10 mouse cellular contexts compared by ENCODE assay signal in genomic region chr13:32662041-32662440, GRCm38 (mm10).
DNase-seq lines count a peak whose midpoint lies in the region; ATAC-seq and TF ChIP-seq lines count a peak whose summit lies in the region.
"Had no signal": no experiment of that assay in that cellular context is flagged by ENCODE, and none has a peak within 500 bp of the region (broad histone marks: within the 10 kb centered on the region; RNA-seq: fewer than 3 reads in every experiment).

No protein-coding gene starts in this region.

- WGBS in heart, adult 2 months: 68% methylated on average over 3 of the region's 3 CpGs
- 73% methylated on average over 3 of the region's 3 CpGs for WGBS in thymus, adult 2 months
- WGBS in embryonic facial prominence, embryonic 14.5 days: 64% methylated on average over 3 of the region's 3 CpGs
- WGBS in forebrain, embryonic 13.5 days: 83% methylated on average over 3 of the region's 3 CpGs
- 83% methylated on average over 3 of the region's 3 CpGs for WGBS in hindbrain, embryonic 13.5 days

- no peaks in the 10 kb centered on the region for H3K79me2 ChIP-seq in heart, adult 2 months (replicated peaks; ENCODE audit: control insufficient read depth, insufficient read depth, low read length)

- no peaks in the 10 kb centered on the region for H3K27me3 ChIP-seq in heart, adult 2 months (ENCODE audit: control insufficient read depth, insufficient read depth, low read length)
- H3K27me3 ChIP-seq in thymus, adult 2 months (ENCODE audit: control insufficient read depth, insufficient read depth, low read length): no peaks in the 10 kb centered on the region
- no peaks in the 10 kb centered on the region for H3K27me3 ChIP-seq in embryonic facial prominence, embryonic 14.5 days (replicated peaks; ENCODE audit: control insufficient read depth, insufficient read depth, low read length)
- H3K27me3 ChIP-seq in forebrain, embryonic 13.5 days: no peaks in the 10 kb centered on the region
- H3K27me3 ChIP-seq in hindbrain, embryonic 13.5 days: no peaks in the 10 kb centered on the region
- H3K27me3 ChIP-seq: midbrain, embryonic 12.5 days had no signal

- intact Hi-C loops in heart, adult 2 months (cut with DNase I): loop anchor here (5.0 kb wide), 3 partner anchors 165 to 860 kb away; no protein-coding TSS in a partner anchor

- no peak overlapping the region for H3K27ac ChIP-seq in heart, adult 2 months
- no peak overlapping the region for H3K27ac ChIP-seq in thymus, adult 2 months (ENCODE audit: control insufficient read depth, insufficient read depth, low read length)
- no peak overlapping the region for H3K27ac ChIP-seq in embryonic facial prominence, embryonic 14.5 days (replicated peaks; ENCODE audit: low read depth, low read length)
- H3K27ac ChIP-seq in forebrain, embryonic 13.5 days: no peak overlapping the region
- no peak overlapping the region for H3K27ac ChIP-seq in hindbrain, embryonic 13.5 days
- H3K27ac ChIP-seq: midbrain, embryonic 12.5 days had no signal

- no peak for TF ChIP-seq POLR2A in heart, adult 2 months (IDR thresholded peaks at IDR 0.05; ENCODE audit: insufficient read depth, low read depth, low read length)
- TF ChIP-seq POLR2A in thymus, adult 2 months (IDR thresholded peaks at IDR 0.05; ENCODE audit: control insufficient read depth, extremely low read depth, insufficient read depth, low read length, poor library complexity): no peak

- no peak overlapping the region for H3K4me3 ChIP-seq in heart, adult 2 months
- no peak overlapping the region for H3K4me3 ChIP-seq in thymus, adult 2 months (ENCODE audit: control insufficient read depth, insufficient read depth, low read length)
- H3K4me3 ChIP-seq in embryonic facial prominence, embryonic 14.5 days (ENCODE audit: low read depth, low read length): no peak overlapping the region
- H3K4me3 ChIP-seq in forebrain, embryonic 13.5 days: no peak overlapping the region
- no peak overlapping the region for H3K4me3 ChIP-seq in hindbrain, embryonic 13.5 days
- H3K4me3 ChIP-seq: midbrain, embryonic 12.5 days had no signal

- TF ChIP-seq EP300 in heart, adult 2 months (IDR thresholded peaks at IDR 0.05; ENCODE audit: insufficient read depth, low read depth, low read length): no peak

- no peaks in the 10 kb centered on the region for H3K9me3 ChIP-seq in embryonic facial prominence, embryonic 14.5 days (ENCODE audit: control insufficient read depth, low read length)
- H3K9me3 ChIP-seq in forebrain, embryonic 13.5 days (replicated peaks): no peaks in the 10 kb centered on the region
- no peaks in the 10 kb centered on the region for H3K9me3 ChIP-seq in hindbrain, embryonic 13.5 days
- H3K9me3 ChIP-seq: midbrain, embryonic 12.5 days had no signal

- ATAC-seq in embryonic facial prominence, embryonic 14.5 days (ENCODE audit: low read depth): no peak
- ATAC-seq in forebrain, embryonic 13.5 days: no peak
- no peak for ATAC-seq in hindbrain, embryonic 13.5 days (ENCODE audit: low FRiP score)

- H3K4me1 ChIP-seq in heart, adult 2 months (ENCODE audit: control insufficient read depth, insufficient read depth, low read length): peaks cover 4% of the 10 kb centered on the region
- H3K4me1 ChIP-seq in thymus, adult 2 months (replicated peaks; ENCODE audit: control insufficient read depth, insufficient read depth, low read length): peaks cover 6% of the 10 kb centered on the region
- no peaks in the 10 kb centered on the region for H3K4me1 ChIP-seq in embryonic facial prominence, embryonic 14.5 days (ENCODE audit: control insufficient read depth, insufficient read depth, low read length)
- no peaks in the 10 kb centered on the region for H3K4me1 ChIP-seq in forebrain, embryonic 13.5 days
- H3K4me1 ChIP-seq in hindbrain, embryonic 13.5 days (replicated peaks): no peaks in the 10 kb centered on the region
- H3K4me1 ChIP-seq: midbrain, embryonic 12.5 days had no signal

- H3K4me2 ChIP-seq in embryonic facial prominence, embryonic 14.5 days (ENCODE audit: low read depth, low read length): no peak overlapping the region
- H3K4me2 ChIP-seq in forebrain, embryonic 13.5 days: no peak overlapping the region
- no peak overlapping the region for H3K4me2 ChIP-seq in hindbrain, embryonic 13.5 days
- H3K4me2 ChIP-seq: midbrain, embryonic 12.5 days had no signal

- no peak overlapping the region for H3K9ac ChIP-seq in heart, adult 2 months (ENCODE audit: low read depth, low read length)
- no peak overlapping the region for H3K9ac ChIP-seq in embryonic facial prominence, embryonic 14.5 days (ENCODE audit: low read depth, low read length)
- H3K9ac ChIP-seq in forebrain, embryonic 13.5 days: no peak overlapping the region
- H3K9ac ChIP-seq in hindbrain, embryonic 13.5 days: no peak overlapping the region
- H3K9ac ChIP-seq: midbrain, embryonic 12.5 days had no signal

- no peaks in the 10 kb centered on the region; the same call in 1 of the 2 replicates for H3K36me3 ChIP-seq in heart, adult 2 months (ENCODE audit: control insufficient read depth, insufficient read depth, low read length)
- H3K36me3 ChIP-seq in thymus, adult 2 months (ENCODE audit: control insufficient read depth, insufficient read depth, low read length): no peaks in the 10 kb centered on the region
- no peaks in the 10 kb centered on the region for H3K36me3 ChIP-seq in embryonic facial prominence, embryonic 14.5 days (ENCODE audit: control insufficient read depth, insufficient read depth, low read length)
- H3K36me3 ChIP-seq in forebrain, embryonic 13.5 days (ENCODE audit: poor library complexity, severe bottlenecking): no peaks in the 10 kb centered on the region
- H3K36me3 ChIP-seq in hindbrain, embryonic 13.5 days: no peaks in the 10 kb centered on the region
- H3K36me3 ChIP-seq: midbrain, embryonic 12.5 days had no signal

- peak; percentile 73 for TF ChIP-seq CTCF in heart, adult 2 months (IDR thresholded peaks at IDR 0.05)
- no peak for TF ChIP-seq CTCF in thymus, adult 2 months (IDR thresholded peaks at IDR 0.05; ENCODE audit: borderline replicate concordance, control insufficient read depth, extremely low read depth, insufficient read depth, low read length, poor library complexity)

- DNase-seq in heart, adult 2 months: peak in 1 of 2 experiments; percentile 16
- DNase-seq in heart, adult 11 months: no peak
- DNase-seq in thymus, adult 2 months: peak; percentile 40
- DNase-seq in thymus, adult 18-20 months: no peak
- DNase-seq in embryonic facial prominence, embryonic 14.5 days (ENCODE audit: low spot score): peak; percentile 53
- peak; percentile 27 for DNase-seq in thymus, postnatal 4 days
- DNase-seq: spleen, adult 18-20 months had no signal

Comparison
In these comparisons a context has a peak if more than half of its experiments do, and no peak if none do; other contexts are left out.
1. DNase-seq: peak in thymus, adult 2 months (single experiment), embryonic facial prominence, embryonic 14.5 days (single experiment) and thymus, postnatal 4 days (single experiment); none in heart, adult 11 months (single experiment) and thymus, adult 18-20 months (0 of 2).